Mouse (Mus musculus) hindbrain, embryonic 13.5 days (tissue): ENCODE measurements around the gene Gm10447. TPM values are rescaled to one million over a fixed set of nuclear protein-coding genes. Genes with fewer than 3 reads are reported as not detected.

Experiments used
- ATAC-seq: fragments of 200-750 bp; cut with Nextera tagmentation; 2 replicates; pipeline ENCODE4 v1.8.0; 2017; ENCODE audit warnings: moderate TSS enrichment; ENCODE audit not compliant: low FRiP score
- H3K27ac ChIP-seq: fragments of 300-500 bp; sonication (generic); 2 replicates; pipeline ENCODE4 v1.5.1; 2015; ENCODE audit warnings: inconsistent platforms, mild to moderate bottlenecking, moderate library complexity
- H3K27me3 ChIP-seq: fragments of 300-500 bp; sonication (generic); 2 replicates; pipeline ENCODE4 v1.6.1; 2015; ENCODE audit warnings: mild to moderate bottlenecking, inconsistent platforms
- H3K36me3 ChIP-seq: fragments of 300-500 bp; sonication (generic); 2 replicates; pipeline ENCODE4 v1.6.1; 2015; ENCODE audit warnings: mild to moderate bottlenecking, inconsistent platforms
- H3K4me1 ChIP-seq: fragments of 300-500 bp; sonication (generic); replicated peaks from 2 replicates; pipeline ENCODE4 v1.6.1; 2015; ENCODE audit warnings: inconsistent platforms
- H3K4me2 ChIP-seq: fragments of 300-500 bp; sonication (generic); 2 replicates; pipeline ENCODE4 v1.6.1; 2015; ENCODE audit warnings: inconsistent platforms, mild to moderate bottlenecking, moderate library complexity
- H3K4me3 ChIP-seq: fragments of 300-500 bp; sonication (generic); 2 replicates; pipeline ENCODE4 v1.5.1; 2015; ENCODE audit warnings: mild to moderate bottlenecking, inconsistent platforms
- H3K9ac ChIP-seq: fragments of 300-500 bp; sonication (generic); 2 replicates; pipeline ENCODE4 v1.6.1; 2015; ENCODE audit warnings: mild to moderate bottlenecking, inconsistent platforms
- H3K9me3 ChIP-seq: fragments of 300-500 bp; sonication (generic); 2 replicates; pipeline ENCODE4 v1.6.1; 2016; ENCODE audit warnings: inconsistent platforms
- WGBS: fragments of 180-500 bp; shearing (Covaris S2); methylation state at CpG from one replicate; pipeline ENCODE4 v1.1.7; 2015; 5-methylcytosine and 5-hydroxymethylcytosine counted together
- polyA plus RNA-seq: library from polyadenylated mRNA; unstranded; fragments of >200 nt; fragmentation: Nextera tagmentation; extraction: Ambion mirVana; gene quantifications from 2 replicates; pipeline ENCODE4 v1.2.1, GENCODE M21; 2015

Gene Gm10447
- polyA plus RNA-seq, 1 experiment from 2014 or later, result 0.06 TPM

GRCm38 (mm10) chr11:53489007-53489406 is 32.1 kb upstream of the Gm10447 start:
- no peak overlapping the region for H3K27ac ChIP-seq
- no peak overlapping the region for H3K4me2 ChIP-seq
- no peak for ATAC-seq
- WGBS, result 97% methylated on average over 5 of the region's 5 CpGs
- H3K9ac ChIP-seq, result no peak overlapping the region
- H3K27me3 ChIP-seq, result peaks cover 51% of the 10 kb centered on the region
- peaks cover 25% of the 10 kb centered on the region for H3K4me1 ChIP-seq
- no peak overlapping the region for H3K4me3 ChIP-seq
- H3K9me3 ChIP-seq, result no peaks in the 10 kb centered on the region
- H3K36me3 ChIP-seq, result no peaks in the 10 kb centered on the region

DNA sequence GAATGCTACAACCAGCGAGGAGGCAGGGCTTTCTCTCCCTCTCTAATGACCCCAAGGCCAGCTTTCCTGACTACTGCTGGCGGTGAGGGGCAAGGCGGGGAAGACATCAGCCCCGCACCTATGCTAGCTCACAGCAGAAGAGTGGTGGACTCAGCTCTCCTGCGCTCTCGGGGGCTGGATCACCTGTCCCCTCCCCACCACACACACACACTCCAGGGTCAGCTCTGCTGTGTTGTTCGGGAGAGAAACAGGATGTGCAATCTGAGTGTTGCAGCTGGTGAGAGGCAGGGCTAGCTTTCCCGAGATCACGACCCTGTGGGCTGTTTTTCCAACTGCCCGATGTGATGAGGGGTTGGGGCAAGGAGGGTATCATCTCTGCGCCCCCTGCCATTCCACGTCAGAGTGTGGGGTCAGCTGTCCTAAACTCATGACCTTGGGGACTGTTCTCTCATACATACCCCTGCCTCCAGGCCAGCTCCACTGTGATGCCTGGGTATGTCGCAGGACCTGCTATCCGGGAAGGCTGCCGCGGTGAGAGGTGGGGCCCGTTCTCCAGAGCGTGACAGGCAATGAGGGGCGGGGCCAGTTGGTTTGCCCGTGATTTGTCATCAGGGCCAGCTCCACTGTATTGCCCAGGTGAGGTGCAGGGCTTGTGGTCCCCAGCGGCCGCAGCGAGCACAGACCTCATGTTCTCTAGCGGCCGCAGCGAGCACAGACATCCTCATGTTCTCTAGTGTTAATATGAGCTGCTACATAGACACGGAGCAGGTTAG is 30.1 kb upstream of the Gm10447 start:
- 15% methylated on average over 27 of the region's 27 CpGs for WGBS
- H3K4me1 ChIP-seq, result peaks cover 16% of the 10 kb centered on the region
- H3K27me3 ChIP-seq, result peaks cover 68% of the 10 kb centered on the region
- ATAC-seq, result peak; percentile 46; the same call in 1 of the 2 replicates
- no peaks in the 10 kb centered on the region for H3K36me3 ChIP-seq
- H3K4me2 ChIP-seq, result peak overlapping the region; percentile 51
- no peak overlapping the region for H3K27ac ChIP-seq
- H3K9me3 ChIP-seq, result no peaks in the 10 kb centered on the region
- peak overlapping the region; percentile 23 for H3K4me3 ChIP-seq
- H3K9ac ChIP-seq, result peak overlapping the region; percentile 46; the same call in 1 of the 2 replicates

DNA sequence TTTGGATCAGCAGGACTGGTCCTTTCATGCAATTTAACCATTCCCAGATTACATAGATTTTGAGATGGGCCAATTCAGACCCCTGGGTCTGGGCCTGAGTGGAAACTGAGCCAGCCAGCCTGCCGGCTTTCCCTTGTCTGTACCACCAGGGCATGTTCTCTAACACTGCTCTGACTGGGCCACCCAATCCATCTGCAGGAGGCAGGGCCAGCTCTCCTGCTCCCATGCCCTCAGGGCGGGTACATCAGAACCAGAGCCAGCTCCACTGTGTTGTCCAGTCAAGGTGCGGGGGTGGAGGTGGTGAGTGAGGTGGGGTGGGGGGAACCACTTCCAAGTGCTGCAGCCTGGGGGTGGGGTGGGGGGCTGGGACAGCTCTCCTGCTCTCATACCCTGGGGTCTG is 29.4 kb upstream of the Gm10447 start:
- no peaks in the 10 kb centered on the region for H3K36me3 ChIP-seq
- no peak overlapping the region for H3K9ac ChIP-seq
- H3K27me3 ChIP-seq, result peaks cover 75% of the 10 kb centered on the region
- no peak overlapping the region for H3K4me2 ChIP-seq
- no peaks in the 10 kb centered on the region for H3K9me3 ChIP-seq
- peaks cover 13% of the 10 kb centered on the region for H3K4me1 ChIP-seq
- 58% methylated on average over 3 of the region's 3 CpGs for WGBS
- no peak overlapping the region for H3K27ac ChIP-seq
- 0 out of 2 replicates have a peak, but pooled peaks have one; percentile 17 for ATAC-seq
- H3K4me3 ChIP-seq, result no peak overlapping the region

DNA sequence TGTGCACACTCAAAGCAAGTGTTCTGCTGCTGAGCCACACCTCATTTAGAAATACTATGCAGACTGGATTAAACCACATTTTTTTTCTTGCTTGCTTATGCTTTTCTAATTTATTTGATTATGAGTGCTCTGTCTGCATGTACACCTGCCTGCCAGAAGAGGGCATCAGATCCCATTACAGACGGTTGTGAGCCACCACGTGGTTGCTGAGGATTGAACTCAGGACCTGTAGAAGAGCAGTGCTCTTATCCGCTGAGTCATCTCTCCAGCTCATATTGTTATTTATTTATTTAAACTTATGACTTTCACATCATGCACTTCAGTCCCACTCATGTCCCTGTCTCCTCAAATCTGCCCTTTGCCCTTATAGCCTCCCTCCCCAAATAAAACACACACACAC is 28.8 kb upstream of the Gm10447 start:
- Histone ChIP-seq H3K4me3 (no peak overlapping the region), H3K4me2 (no peak overlapping the region), H3K4me1 (peaks cover 13% of the 10 kb centered on the region), H3K27ac (no peak overlapping the region), H3K36me3 (no peaks in the 10 kb centered on the region), H3K9me3 (no peaks in the 10 kb centered on the region), H3K9ac (no peak overlapping the region), H3K27me3 (peaks cover 80% of the 10 kb centered on the region)
- WGBS, result 44% methylated on average over 3 of the region's 3 CpGs
- ATAC-seq, result no peak

DNA sequence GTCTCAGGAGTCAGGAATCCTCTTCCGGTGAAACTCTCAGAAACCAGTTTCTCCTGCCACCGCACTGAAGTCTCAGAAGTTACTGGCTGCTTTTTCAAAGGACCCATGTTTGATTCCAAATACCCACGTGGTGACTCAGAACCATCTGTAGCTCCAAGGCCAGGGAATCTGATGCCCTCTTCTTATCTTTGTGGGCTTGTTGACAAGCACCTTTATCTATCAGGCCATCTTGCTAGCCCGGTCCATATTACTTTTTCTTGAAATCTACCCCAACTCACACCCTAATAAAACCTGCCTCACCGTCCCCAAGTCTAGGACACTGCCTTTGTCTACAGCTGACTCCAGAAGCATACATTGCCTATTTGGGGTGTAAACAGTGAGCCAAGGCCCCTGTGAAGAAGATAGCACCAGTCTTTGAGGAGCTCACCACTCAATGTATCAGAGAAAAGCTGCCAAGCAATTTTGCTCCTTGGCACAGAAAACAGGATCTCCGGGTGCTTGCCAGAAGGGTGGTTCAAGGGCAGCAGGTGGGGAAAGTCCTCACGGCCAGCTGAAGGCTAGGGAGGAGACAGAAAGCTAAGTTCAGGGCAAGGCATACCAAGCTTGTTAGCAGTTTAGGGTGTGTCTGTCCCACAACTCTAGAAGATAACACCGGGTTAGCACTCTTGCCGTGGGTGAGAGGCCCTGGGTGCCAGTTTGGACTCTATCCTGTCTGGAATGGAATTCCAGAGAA is 26.4 kb upstream of the Gm10447 start:
- ATAC-seq, result no peak
- 77% methylated on average over 9 of the region's 9 CpGs for WGBS

GRCm38 (mm10) chr11:53481088-53481730 is 24.3 kb upstream of the Gm10447 start:
- H3K9me3 ChIP-seq, result no peaks in the 10 kb centered on the region
- no peak for ATAC-seq
- no peak overlapping the region for H3K9ac ChIP-seq
- H3K4me1 ChIP-seq, result peaks cover 24% of the 10 kb centered on the region
- H3K27me3 ChIP-seq, result peaks cover 84% of the 10 kb centered on the region
- no peak overlapping the region for H3K4me2 ChIP-seq
- WGBS, result 80% methylated on average over 4 of the region's 4 CpGs
- H3K4me3 ChIP-seq, result no peak overlapping the region
- H3K36me3 ChIP-seq, result no peaks in the 10 kb centered on the region
- no peak overlapping the region for H3K27ac ChIP-seq

More for the DNA sequence above, 26.4 kb upstream of the Gm10447 start:
- Histone ChIP-seq H3K9ac (no peak overlapping the region), H3K27me3 (peaks cover 91% of the 10 kb centered on the region), H3K27ac (no peak overlapping the region), H3K36me3 (no peaks in the 10 kb centered on the region), H3K4me1 (peaks cover 31% of the 10 kb centered on the region), H3K9me3 (no peaks in the 10 kb centered on the region), H3K4me3 (no peak overlapping the region), H3K4me2 (no peak overlapping the region)

- Histone ChIP-seq H3K4me1 (peaks cover 37% of the 10 kb centered on the region), H3K4me2 (peak within 1 kb of the TSS; percentile 72), H3K9me3 (no peaks in the 10 kb centered on the region), H3K9ac (peak within 1 kb of the TSS; percentile 69), H3K4me3 (peak within 1 kb of the TSS; percentile 49), H3K36me3 (no peaks in the 10 kb centered on the region), H3K27ac (no peak within 1 kb of the TSS), H3K27me3 (peaks cover 72% of the 10 kb centered on the region)
- WGBS, result 3% methylated on average over 40 of the region's 40 CpGs
- ATAC-seq, result peak; percentile 60; the same call in 1 of the 2 replicates
Measured at GRCm38 (mm10) chr11:53479783-53480301, 22.9 kb upstream of the Gm10447 start, which contains the start of the genes Gm9945 and Sowaha. Gene Gm9945 (plus strand): TSS chr11:53480166. Gene Sowaha (minus strand): TSS chr11:53480274.

- 0 out of 2 replicates have a peak, but pooled peaks have one; percentile 21 for ATAC-seq
- WGBS, result under 1% methylated on average over 60 of the region's 62 CpGs
- peaks cover 76% of the 10 kb centered on the region for H3K27me3 ChIP-seq
Measured at GRCm38 (mm10) chr11:53479171-53479782, 22.4 kb upstream of the Gm10447 start.

DNA sequence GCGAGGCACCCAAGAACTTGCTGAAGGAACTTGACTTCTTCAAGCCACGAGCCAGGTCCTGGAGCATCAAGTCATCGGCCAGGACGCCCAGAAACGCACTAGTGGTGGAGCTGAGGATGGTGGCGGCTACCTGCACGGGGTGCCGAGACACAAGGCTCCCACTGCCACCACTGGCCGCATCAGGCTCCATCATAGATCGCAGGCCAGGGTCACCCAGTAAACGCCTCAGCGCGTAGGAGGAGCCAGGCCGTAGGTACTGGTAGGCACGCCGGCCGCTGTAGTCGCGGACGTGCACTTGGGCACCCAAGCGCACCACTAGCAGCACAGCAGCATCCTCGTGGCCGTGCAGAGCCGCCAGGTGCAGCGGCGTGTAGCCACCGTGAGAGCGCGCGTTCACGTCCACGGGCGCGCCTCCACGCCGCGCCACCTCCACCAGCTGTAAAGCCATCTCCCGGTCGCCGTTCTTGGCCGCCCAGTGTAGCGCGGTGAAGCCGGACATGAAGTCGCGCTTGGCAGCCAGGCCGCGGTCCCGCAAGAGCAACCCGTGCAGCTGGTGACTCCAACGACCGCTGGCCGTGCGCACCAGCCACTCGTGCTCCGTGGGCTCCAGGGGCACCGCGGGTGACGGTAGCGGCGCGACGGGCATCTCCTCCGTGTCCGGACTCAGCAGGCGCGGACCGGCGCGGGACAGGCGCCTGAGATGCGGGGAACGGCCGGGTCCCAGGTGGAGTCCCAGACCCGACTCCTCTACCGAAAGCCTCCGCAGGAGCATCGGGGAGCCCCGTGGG is 21.7 kb upstream of the Gm10447 start:
- peaks cover 39% of the 10 kb centered on the region for H3K4me1 ChIP-seq
- WGBS, result 6% methylated on average over 76 of the region's 79 CpGs
- H3K4me3 ChIP-seq, result peak overlapping the region; percentile 49
- H3K27me3 ChIP-seq, result peaks cover 78% of the 10 kb centered on the region
- no peaks in the 10 kb centered on the region for H3K36me3 ChIP-seq
- ATAC-seq, result peak; percentile 21; the same call in 1 of the 2 replicates
- H3K9me3 ChIP-seq, result no peaks in the 10 kb centered on the region
- H3K4me2 ChIP-seq, result peak overlapping the region; percentile 72
- peak overlapping the region; percentile 69 for H3K9ac ChIP-seq
- H3K27ac ChIP-seq, result no peak overlapping the region

More at GRCm38 (mm10) chr11:53479171-53479782, 22.4 kb upstream of the Gm10447 start:
- Histone ChIP-seq H3K9ac (peak overlapping the region; percentile 69), H3K36me3 (no peaks in the 10 kb centered on the region), H3K4me1 (peaks cover 39% of the 10 kb centered on the region), H3K4me2 (peak overlapping the region; percentile 72), H3K9me3 (no peaks in the 10 kb centered on the region), H3K4me3 (peak overlapping the region; percentile 49), H3K27ac (no peak overlapping the region)

DNA sequence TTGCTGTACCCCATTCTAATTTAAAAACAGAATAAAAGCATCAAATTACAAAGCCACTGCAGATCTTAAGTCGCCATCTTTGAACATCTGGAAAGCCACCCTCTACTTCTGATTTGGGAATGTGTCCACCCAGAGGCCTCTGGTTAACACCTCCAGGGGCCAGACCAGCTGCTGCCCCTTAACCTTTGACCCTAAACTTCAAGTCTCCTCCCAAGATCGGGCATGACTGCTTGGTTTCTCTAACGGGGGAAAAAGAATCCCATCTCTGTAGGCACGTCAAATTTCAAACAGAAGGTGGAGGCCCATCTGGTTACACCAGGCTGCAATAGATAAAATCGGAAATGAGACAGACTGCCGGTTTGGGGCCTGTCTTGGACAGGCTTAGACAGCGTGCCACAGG is 20.9 kb upstream of the Gm10447 start:
- Histone ChIP-seq H3K4me1 (peaks cover 39% of the 10 kb centered on the region), H3K27me3 (peaks cover 77% of the 10 kb centered on the region), H3K4me3 (no peak overlapping the region), H3K9ac (no peak overlapping the region), H3K9me3 (no peaks in the 10 kb centered on the region), H3K4me2 (no peak overlapping the region), H3K27ac (no peak overlapping the region), H3K36me3 (no peaks in the 10 kb centered on the region)
- 45% methylated on average over 7 of the region's 7 CpGs for WGBS
- no peak for ATAC-seq

DNA sequence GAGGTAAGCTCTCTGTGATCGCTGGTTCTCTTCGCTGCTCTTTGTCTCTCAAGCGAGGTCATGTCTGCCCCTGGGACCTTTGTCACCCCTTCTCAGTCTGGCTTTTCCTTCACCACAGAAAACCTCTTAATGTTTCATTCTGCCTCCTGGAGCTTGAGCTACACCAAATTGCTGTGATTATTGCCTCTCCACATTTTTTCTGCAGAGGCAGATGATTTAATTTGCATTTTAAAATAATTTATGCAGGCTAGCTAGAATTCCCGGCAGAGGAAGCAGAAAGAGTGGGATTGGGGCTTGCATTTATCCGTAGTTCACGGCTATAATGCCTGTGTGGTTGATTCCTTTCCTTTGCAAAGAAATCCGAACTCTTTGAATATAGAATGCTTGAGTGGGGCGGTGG is 18.7 kb upstream of the Gm10447 start:
- WGBS, result 13% methylated on average over 8 of the region's 8 CpGs
- peaks cover 76% of the 10 kb centered on the region for H3K27me3 ChIP-seq

More for the DNA sequence above, 18.7 kb upstream of the Gm10447 start:
- ATAC-seq, result no peak
- no peaks in the 10 kb centered on the region for H3K9me3 ChIP-seq
- H3K27ac ChIP-seq, result peak overlapping the region; percentile 71
- H3K9ac ChIP-seq, result peak overlapping the region; percentile 56
- peak overlapping the region; percentile 30 for H3K4me2 ChIP-seq
- peaks cover 41% of the 10 kb centered on the region for H3K4me1 ChIP-seq
- H3K4me3 ChIP-seq, result peak overlapping the region; percentile 8
- H3K36me3 ChIP-seq, result no peaks in the 10 kb centered on the region
